Mouse (Mus musculus): ENCODE measurements around the gene Islr. TPM values are rescaled to one million over a fixed set of nuclear protein-coding genes. Genes with fewer than 3 reads are reported as not detected.
A peak's percentile ranks its signal among the peaks of the same experiment; 100 is the strongest.

Islr gene
- polyA plus RNA-seq, 1 experiment from 2014 or later, result 60.4 TPM

GRCm38 (mm10) chr9:58202676-58203453 lies 1.2 kb downstream of the Islr start:
- ATAC-seq (replicated peaks; ENCODE audit: low FRiP score, low read depth) (no peak), DNase-seq (ENCODE audit: low spot score) (no peak)
- H3K4me1 ChIP-seq (replicated peaks; ENCODE audit: insufficient read depth, low read length), result peaks cover 9% of the 10 kb centered on the region
- H3K4me2 ChIP-seq (ENCODE audit: low read length), result no peak overlapping the region
- H3K36me3 ChIP-seq (ENCODE audit: insufficient read depth, low read length), result no peaks in the 10 kb centered on the region
- no peaks in the 10 kb centered on the region for H3K9me3 ChIP-seq (replicated peaks; ENCODE audit: low read length)
- no peak overlapping the region for H3K9ac ChIP-seq (ENCODE audit: low read depth, low read length)
- TF ChIP-seq CTCF (IDR thresholded peaks at IDR 0.05; ENCODE audit: low read depth), result no peak
- no peak overlapping the region for H3K4me3 ChIP-seq (replicated peaks; ENCODE audit: low read depth, low read length)
- H3K27ac ChIP-seq, result no peak overlapping the region
- 12% methylated on average over 14 of the region's 14 CpGs for WGBS
- H3K27me3 ChIP-seq (ENCODE audit: insufficient read depth, low read length), result peaks cover 58% of the 10 kb centered on the region

GRCm38 (mm10) chr9:58201861-58202549 lies 2.1 kb downstream of the Islr start:
- DNase-seq (ENCODE audit: low spot score) (no peak), ATAC-seq (replicated peaks; ENCODE audit: low FRiP score, low read depth) (no peak)
- Histone ChIP-seq H3K27me3 (ENCODE audit: insufficient read depth, low read length) (peaks cover 66% of the 10 kb centered on the region), H3K4me1 (replicated peaks; ENCODE audit: insufficient read depth, low read length) (peaks cover 16% of the 10 kb centered on the region), H3K27ac (no peak overlapping the region), H3K9me3 (replicated peaks; ENCODE audit: low read length) (no peaks in the 10 kb centered on the region), H3K4me3 (replicated peaks; ENCODE audit: low read depth, low read length) (0 out of 2 replicates have a peak overlapping the region, but pooled peaks have one; percentile 4), H3K9ac (ENCODE audit: low read depth, low read length) (no peak overlapping the region), H3K36me3 (ENCODE audit: insufficient read depth, low read length) (no peaks in the 10 kb centered on the region), H3K4me2 (ENCODE audit: low read length) (peak overlapping the region; percentile 31; the same call in 1 of the 2 replicates)
- no peak for TF ChIP-seq CTCF (IDR thresholded peaks at IDR 0.05; ENCODE audit: low read depth)
- 1% methylated on average over 37 of the region's 37 CpGs for WGBS

GRCm38 (mm10) chr9:58201091-58201842 lies 2.8 kb downstream of the Islr start:
- TF ChIP-seq CTCF (IDR thresholded peaks at IDR 0.05; ENCODE audit: low read depth), result no peak
- peaks cover 16% of the 10 kb centered on the region for H3K4me1 ChIP-seq (replicated peaks; ENCODE audit: insufficient read depth, low read length)
- no peaks in the 10 kb centered on the region for H3K36me3 ChIP-seq (ENCODE audit: insufficient read depth, low read length)
- no peak overlapping the region for H3K4me3 ChIP-seq (replicated peaks; ENCODE audit: low read depth, low read length)
- peaks cover 73% of the 10 kb centered on the region for H3K27me3 ChIP-seq (ENCODE audit: insufficient read depth, low read length)
- H3K27ac ChIP-seq, result no peak overlapping the region
- no peaks in the 10 kb centered on the region for H3K9me3 ChIP-seq (replicated peaks; ENCODE audit: low read length)
- 5% methylated on average over 24 of the region's 24 CpGs for WGBS
- no peak overlapping the region for H3K9ac ChIP-seq (ENCODE audit: low read depth, low read length)
- peak overlapping the region; percentile 31; the same call in 1 of the 2 replicates for H3K4me2 ChIP-seq (ENCODE audit: low read length)
- DNase-seq (ENCODE audit: low spot score) (no peak), ATAC-seq (replicated peaks; ENCODE audit: low FRiP score, low read depth) (no peak)

- peaks cover 16% of the 10 kb centered on the region for H3K4me1 ChIP-seq (replicated peaks; ENCODE audit: insufficient read depth, low read length)
- no peak for DNase-seq (ENCODE audit: low spot score)
- no peak for TF ChIP-seq CTCF (IDR thresholded peaks at IDR 0.05; ENCODE audit: low read depth)
Observed at GRCm38 (mm10) chr9:58200270-58201090, 3.6 kb downstream of the Islr start.

GRCm38 (mm10) chr9:58199381-58200269 lies 4.5 kb downstream of the Islr start:
- peak; percentile 48 for DNase-seq (ENCODE audit: low spot score)
- TF ChIP-seq CTCF (IDR thresholded peaks at IDR 0.05; ENCODE audit: low read depth), result no peak
- no peak for ATAC-seq (replicated peaks; ENCODE audit: low FRiP score, low read depth)
- Histone ChIP-seq H3K27me3 (ENCODE audit: insufficient read depth, low read length) (peaks cover 86% of the 10 kb centered on the region), H3K9ac (ENCODE audit: low read depth, low read length) (no peak overlapping the region), H3K4me3 (replicated peaks; ENCODE audit: low read depth, low read length) (no peak overlapping the region), H3K36me3 (ENCODE audit: insufficient read depth, low read length) (no peaks in the 10 kb centered on the region), H3K4me1 (replicated peaks; ENCODE audit: insufficient read depth, low read length) (peaks cover 16% of the 10 kb centered on the region), H3K9me3 (replicated peaks; ENCODE audit: low read length) (no peaks in the 10 kb centered on the region), H3K27ac (no peak overlapping the region), H3K4me2 (ENCODE audit: low read length) (peak overlapping the region; percentile 8)
- 4% methylated on average over 41 of the region's 41 CpGs for WGBS

More at GRCm38 (mm10) chr9:58200270-58201090, 3.6 kb downstream of the Islr start:
- WGBS, result 12% methylated on average over 11 of the region's 11 CpGs
- H3K4me3 ChIP-seq (replicated peaks; ENCODE audit: low read depth, low read length), result no peak overlapping the region
- H3K36me3 ChIP-seq (ENCODE audit: insufficient read depth, low read length), result no peaks in the 10 kb centered on the region
- no peak overlapping the region for H3K27ac ChIP-seq
- H3K9ac ChIP-seq (ENCODE audit: low read depth, low read length), result no peak overlapping the region
- no peak overlapping the region for H3K4me2 ChIP-seq (ENCODE audit: low read length)
- ATAC-seq (replicated peaks; ENCODE audit: low FRiP score, low read depth), result no peak
- H3K9me3 ChIP-seq (replicated peaks; ENCODE audit: low read length), result no peaks in the 10 kb centered on the region
- peaks cover 80% of the 10 kb centered on the region for H3K27me3 ChIP-seq (ENCODE audit: insufficient read depth, low read length)

Measured in kidney, postnatal 0 days (tissue).